Mouse (Mus musculus) myocyte (in vitro differentiated cells): ENCODE data around the gene Ccdc154.

ENCODE experiments used
- CEBPB ChIP-seq: IDR thresholded peaks from 2 replicates; pipeline ENCODE4 v1.6.1; 2011; ENCODE audit warnings: mild to moderate bottlenecking, moderate library complexity; ENCODE audit not compliant: poor library complexity, insufficient read depth, severe bottlenecking
- E2F4 ChIP-seq: IDR thresholded peaks from one replicate; pipeline ENCODE4 v1.6.1; 2011; ENCODE audit warnings: mild to moderate bottlenecking, control low read depth, moderate library complexity; ENCODE audit not compliant: insufficient read depth
- POLR2A ChIP-seq: IDR thresholded peaks from one replicate; pipeline ENCODE4 v1.6.1; 2011; ENCODE audit warnings: low read depth, mild to moderate bottlenecking, control low read depth, moderate library complexity; ENCODE audit not compliant: insufficient read length
- POLR2AphosphoS2 ChIP-seq: IDR thresholded peaks from one replicate; pipeline ENCODE4 v1.6.1; 2011; ENCODE audit warnings: low read depth, control low read depth; ENCODE audit not compliant: insufficient read length

DNA sequence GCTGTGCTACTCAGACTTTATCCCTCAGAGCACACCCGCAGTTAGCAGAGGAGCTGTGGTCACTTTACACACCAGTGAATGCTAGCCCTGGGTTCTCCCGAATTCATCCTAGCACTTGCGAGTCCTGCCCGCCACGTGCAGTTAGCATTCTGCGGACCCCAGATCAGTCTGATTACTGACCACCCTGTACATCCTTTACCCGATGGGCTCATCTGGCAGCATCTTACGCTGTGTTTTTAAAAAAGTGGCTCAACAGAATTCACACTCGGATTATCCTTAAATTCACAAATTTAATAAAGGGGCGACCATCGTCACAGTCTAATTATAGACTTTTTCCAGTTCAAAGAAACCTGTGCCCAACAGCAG lies 25.5 kb downstream of the Ccdc154 start:
- no peak for TF ChIP-seq CEBPB
- no peak for TF ChIP-seq POLR2A
- no peak for TF ChIP-seq E2F4
- TF ChIP-seq POLR2AphosphoS2, result no peak
